Mouse (Mus musculus) c-Kit-positive CD71-positive TER-119-negative erythroid progenitor cells, embryonic 14.5 days (primary cell): Measurements from ENCODE around the gene Myct1.

ENCODE experiments used
- DNase-seq: peaks from one replicate; pipeline ENCODE4 v3.0.0-alpha.2; 2013; ENCODE audit warnings: low read depth

The Myct1 gene

DNA sequence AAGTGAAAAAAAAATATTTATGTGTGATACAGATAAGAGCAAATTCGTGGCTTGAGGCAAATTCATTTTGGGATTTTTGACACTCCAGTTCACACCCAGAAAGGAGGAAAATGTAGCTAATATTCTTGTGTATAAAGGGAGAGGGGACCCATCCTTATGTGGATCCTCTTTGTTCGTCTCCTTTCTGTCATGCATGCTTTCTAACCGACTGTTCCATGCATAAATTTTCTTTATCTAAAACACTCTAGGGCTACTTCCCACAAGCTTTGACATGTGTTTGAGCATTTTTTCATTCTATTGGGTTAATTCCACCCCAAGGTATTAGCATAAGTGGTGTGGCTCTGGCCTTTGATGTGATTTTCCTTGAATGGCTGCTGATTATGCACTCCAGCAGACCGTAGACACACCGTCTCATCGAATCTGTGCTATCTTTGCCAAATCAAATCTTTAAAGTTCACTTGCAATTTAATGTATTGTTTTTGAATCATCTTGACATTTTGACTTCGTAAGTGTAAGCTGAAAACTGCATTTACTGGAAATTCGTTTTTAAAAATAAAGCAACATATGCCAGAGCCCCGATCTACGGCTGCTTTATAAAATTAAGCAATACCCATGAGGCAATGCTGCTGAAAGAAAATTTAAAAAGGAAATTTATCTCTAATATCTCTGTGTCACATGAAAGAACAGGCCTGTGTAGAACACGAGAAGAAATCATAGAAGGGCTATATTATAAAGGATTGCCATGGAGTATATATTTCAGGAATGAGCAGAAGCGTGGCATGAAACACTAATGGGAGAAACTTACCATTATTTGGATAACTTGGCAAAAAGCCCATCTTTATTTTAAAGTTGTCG lies 21.8 kb downstream of the Myct1 start:
- no peak for DNase-seq

- no peak for DNase-seq
Measured at GRCm38 (mm10) chr10:5626268-5626667, 32.7 kb downstream of the Myct1 start.

DNA sequence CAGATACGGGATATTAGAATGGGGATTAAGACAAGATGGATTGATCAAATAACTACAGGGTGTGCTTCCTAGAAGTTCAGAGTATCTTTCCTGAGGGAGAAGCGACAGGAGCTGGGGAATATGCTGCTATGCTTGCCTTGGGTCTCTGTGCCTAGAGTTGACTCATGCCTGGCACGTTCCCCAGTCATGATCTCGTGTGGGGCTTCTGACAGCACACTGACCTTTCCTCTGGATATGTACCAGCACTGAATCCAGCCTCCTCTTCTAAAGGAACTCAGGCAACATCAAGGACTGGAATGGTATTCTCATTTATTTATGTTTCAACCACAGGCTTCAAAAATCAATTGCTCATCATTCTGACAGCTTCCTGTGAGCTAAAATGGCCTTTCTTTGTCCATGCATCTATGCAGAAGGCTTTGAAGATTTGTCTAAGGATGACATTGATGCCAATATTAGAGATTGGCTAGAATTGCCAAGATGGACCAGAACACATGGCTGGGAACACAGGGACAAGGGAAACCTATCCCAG lies 40.2 kb downstream of the Myct1 start:
- no peak for DNase-seq

DNA sequence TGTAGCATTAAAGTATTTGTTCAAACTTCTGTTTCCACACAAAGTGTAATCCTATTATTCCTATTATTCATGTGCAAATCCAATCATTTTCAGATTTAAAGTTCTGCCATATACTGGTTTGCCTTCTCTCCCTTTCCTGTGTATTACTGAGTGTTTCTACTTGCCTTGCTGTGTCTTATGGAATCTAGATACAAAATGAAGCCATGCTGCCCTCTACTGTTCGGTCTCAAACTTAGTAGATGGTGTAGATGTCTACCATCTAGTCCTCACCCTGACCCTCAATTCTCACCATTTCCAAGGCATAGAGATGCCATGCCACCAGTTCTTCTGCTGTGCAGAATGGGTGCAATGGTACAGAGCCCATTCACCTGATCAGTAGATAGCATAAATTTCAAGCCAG lies 40.8 kb downstream of the Myct1 start:
- DNase-seq: no peak

DNA sequence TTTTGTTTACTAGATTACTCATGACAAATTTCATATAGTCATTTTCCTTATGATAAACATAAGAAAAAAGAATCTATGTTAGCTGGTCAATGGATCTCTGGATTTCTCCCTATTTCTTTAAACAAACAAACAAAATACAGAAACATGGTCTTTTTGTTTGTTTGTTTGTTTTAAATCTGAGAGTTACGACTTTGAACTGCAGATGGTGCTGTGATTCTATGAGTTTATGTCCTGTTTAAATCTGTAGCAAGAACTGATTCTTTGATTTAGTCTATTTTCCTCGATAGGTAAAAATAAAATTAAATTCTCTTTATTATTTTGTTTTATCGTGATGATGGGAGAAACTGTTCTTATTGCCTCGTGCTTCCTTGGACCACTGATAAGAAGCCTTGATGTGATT lies 43.7 kb downstream of the Myct1 start:
- no peak for DNase-seq

DNA sequence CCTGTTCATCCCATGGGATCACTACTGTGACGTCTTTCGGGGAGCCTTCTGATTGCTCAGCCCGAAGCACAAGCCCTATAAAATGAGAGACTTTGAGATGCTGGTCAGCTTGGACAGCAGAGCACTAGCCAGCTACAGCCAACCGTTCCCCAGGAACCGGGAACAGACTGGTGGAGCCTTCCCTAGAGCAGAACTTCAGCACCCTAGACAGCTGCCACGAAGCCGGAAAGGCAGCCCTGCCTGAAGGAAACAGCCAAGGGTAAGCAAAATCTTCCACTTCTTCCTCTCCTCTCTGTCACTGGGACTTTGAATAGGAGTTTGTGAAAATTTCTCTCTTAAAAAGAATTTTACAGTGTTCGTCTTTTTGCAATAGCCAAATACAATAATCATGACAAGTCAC lies 45.5 kb downstream of the Myct1 start, which contains the start of gene Vip:
Vip (plus strand) TSS at position 107 of the 400 bp plus-strand sequence.
- DNase-seq: no peak
